Mouse (Mus musculus) urinary bladder, adult 2 months (tissue): ENCODE data around the gene Adamtsl1. TPM values are rescaled to one million over a fixed set of nuclear protein-coding genes. Genes with fewer than 3 reads are reported as not detected.

ENCODE experiments used
- DNase-seq: peaks from one replicate; pipeline ENCODE4 v3.0.0; 2022; ENCODE audit warnings: low spot score
- polyA plus RNA-seq: library from polyadenylated mRNA; depleted of rRNA; stranded (reverse); fragments of >200 nt; gene quantifications from 2 replicates; pipeline ENCODE4 v1.2.3, GENCODE M21; 2012

Adamtsl1 gene
- polyA plus RNA-seq, 1 experiment: 30.5 TPM

DNA sequence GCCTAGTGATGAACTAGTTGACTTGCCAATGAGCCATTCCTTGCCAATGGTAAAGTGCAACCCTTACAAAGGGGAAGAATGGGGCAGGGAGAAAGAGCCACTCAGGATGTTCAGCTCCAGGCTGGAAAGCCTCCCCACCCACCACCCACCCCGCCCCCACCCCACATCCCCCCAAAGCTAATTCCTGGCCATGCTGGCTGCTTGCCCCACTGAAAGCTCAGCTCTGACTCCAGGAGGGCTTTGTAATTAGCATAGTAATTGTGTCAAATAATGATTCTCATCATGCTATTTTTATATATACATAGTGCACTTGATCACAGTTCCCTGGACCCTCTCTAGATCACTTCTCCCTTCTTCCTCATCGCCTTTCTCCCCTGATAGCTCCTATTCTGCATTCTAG, 798.4 kb downstream of the Adamtsl1 start:
- DNase-seq: no peak

DNA sequence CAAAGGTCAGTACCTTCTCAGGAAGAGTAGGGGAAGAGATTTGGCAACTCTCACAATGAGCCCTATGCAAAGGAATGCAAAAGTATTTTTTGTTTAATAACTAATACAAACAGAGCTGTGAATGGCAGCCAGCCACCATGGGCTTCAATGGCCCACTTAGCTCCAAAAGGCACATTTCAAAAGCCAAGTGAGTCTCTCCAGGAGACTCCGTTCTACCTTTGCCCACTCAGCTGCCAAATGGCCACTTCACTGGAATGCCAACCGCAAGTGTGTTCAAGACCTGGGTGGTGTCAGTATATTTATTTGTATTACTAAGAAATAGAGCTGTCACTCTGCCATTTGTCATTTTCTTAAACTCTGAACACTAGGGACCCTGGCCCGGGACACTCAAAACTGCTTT, 800.5 kb downstream of the Adamtsl1 start:
- no peak for DNase-seq

DNA sequence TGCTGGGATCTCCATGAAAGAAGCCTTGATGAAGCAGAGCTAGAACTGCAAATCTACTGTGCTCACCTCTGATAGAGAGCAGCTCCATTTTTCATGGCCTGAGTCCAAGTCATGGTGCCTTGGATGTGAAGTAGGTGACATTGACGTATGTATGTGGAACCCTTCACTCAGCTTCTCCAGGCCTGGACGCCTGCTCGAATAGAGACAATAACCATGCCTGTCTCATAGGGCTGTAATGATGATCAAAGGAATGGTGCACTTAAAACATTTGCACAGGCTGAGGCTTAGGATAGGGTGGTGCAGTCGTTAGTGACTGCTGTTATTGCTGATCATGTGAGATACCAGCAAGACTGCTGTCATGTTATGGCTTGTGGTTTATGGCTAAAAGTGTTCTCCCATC, 801.1 kb downstream of the Adamtsl1 start:
- no peak for DNase-seq

DNA sequence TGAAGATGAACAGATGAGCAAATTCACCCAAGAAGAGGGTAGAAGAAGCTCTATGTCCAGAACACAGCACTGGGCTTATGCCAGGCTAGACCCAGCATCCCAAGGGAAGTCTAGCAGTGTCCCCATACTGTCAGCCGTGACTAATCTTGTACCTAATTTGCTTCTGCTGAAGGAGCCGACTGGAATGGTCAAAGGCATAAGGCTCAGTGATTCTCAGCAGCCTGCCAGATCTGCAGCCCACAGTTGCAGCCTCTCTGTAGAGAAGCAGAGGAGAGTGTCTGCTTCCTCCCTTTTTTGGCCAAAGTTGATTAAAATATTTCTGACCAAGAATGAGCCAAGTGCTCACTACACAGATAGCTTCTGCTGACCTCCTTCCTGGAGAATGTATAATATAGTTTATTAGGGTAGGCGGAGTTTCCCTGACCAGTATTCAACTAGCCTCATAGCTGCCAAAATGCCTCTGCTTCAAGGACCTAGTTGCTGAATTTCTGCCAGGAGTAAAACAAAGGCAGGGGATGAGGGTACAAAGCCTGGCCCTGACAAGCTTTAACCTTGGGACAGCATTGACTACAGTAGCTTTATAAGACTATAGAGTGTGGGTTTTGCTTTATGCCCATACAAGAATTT, 804.1 kb downstream of the Adamtsl1 start:
- no peak for DNase-seq

DNA sequence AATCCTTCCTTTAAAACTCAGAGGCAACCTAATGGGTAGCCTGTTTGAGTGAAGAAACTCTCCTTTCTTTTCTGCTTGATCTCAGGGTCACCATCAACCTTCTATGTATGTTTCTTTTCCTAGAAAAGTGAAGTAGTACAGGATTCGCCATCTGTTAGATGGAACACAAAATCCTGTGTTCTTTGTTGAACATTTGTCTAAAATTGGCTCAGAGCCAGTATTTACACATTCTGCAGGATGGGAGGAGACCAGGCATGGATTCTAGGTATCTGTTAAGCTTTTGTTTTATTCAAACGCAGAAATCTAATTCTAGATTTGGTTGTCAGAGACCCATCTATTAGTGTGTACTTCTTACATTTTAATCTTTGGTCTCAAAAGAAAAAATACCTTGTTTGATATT, 811.4 kb downstream of the Adamtsl1 start:
- DNase-seq: no peak

DNA sequence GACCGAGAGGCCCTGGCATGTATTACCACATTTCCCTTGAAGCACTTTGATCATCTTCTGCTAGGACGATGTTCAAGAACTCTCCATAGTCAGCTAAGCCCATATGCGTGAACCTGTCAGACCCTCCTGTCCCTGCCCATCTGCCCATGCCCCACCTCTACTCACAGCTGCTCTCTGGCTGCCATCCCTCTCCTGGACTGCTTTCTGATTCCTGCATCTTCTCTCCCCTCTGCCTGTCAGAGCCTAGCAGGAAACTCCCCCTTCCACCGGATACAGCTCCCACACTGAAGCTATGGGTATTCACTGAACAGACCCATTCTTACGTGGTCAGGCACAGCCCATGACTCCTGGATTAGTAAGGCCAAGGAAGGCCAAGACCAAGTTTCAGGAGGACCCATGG, 812.0 kb downstream of the Adamtsl1 start:
- no peak for DNase-seq

DNA sequence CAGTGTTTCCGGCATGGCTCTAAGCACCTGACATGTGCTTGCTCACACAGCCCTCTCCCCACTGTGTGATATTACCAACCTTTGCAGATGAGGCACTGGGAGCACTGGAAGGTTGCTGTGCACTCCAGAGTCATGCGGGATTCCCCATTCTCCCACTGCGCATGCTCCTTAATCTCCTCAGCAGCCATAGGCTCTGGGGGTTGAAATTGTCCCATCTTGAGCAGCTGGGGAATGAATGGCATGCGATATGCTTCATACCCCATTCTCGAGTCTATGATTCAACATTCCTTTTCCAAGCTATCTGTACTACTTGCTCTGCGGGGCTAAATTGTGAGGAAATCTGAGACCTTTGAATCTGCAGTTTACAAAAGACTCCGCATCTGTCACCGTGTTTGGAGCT, 812.7 kb downstream of the Adamtsl1 start:
- no peak for DNase-seq

DNA sequence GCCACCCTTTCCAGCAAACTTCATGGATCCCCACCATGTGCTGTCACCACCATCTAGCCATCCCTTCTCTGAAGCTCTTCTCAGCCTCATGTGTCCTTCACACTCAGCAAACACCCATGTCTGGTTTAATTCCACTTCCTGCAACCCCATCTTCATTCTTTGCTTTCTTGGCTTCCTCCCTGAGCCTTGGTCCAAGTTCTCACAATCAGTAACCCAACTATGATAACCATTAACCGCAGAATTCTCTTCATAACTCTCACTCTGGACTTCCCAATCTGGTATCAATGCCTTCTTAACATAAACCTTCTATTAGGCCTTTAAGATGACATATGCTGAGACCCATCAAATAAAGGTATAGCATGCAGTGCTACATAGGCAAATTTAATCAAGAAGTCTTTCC, 815.5 kb downstream of the Adamtsl1 start:
- no peak for DNase-seq

DNA sequence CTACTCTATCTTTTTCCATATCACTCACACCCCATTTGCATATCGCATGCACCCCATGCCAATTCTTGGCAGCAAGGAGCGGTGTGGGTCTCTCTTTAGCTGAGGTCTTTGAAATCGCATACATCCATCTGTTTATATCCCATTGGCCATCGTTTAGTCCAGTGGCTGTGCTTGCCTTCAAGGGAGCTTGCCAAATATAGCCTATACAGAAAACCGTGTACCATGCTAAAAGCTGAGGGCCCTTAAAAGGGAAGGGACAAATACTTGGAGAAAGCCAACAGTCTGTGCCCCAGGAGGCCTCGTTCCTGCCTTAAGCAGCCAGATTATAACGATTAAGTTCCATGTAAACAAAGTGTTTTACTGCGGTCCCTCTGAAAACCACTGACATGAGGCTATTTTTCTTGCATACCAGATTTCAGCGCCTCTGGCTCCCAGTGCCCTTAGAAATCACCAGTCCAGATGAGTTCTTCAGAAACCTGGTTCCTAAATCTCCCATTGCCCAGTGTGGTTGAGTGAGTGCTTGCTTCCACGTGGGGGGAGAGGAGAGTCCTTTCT, 822.0 kb downstream of the Adamtsl1 start:
- no peak for DNase-seq

DNA sequence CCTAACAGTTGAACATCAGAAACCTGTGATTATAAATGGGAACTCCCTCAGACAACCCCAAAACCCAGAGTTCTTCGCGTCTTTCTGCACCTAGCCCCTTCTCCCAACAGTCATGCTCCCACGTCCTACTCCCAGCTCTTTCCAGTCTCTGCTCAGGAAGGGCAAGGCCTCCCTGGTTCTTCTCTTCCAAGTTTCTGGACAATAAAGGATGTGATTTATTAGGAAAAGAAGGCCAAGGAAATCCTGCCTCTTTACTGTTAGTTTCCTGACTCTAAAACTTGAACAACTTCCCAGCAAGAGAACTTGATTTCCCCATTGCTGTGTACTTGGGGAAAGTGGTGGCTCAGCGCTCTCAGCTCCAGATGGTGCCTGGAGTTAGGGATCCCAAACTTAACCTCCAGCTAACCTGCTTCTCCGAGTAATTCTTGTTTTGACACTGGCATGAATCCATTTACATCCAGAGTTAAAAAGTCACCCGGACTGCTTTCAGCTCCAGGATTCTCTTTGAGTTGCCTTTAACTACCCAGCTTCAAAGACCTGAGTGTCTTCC, 823.3 kb downstream of the Adamtsl1 start:
- DNase-seq: no peak

DNA sequence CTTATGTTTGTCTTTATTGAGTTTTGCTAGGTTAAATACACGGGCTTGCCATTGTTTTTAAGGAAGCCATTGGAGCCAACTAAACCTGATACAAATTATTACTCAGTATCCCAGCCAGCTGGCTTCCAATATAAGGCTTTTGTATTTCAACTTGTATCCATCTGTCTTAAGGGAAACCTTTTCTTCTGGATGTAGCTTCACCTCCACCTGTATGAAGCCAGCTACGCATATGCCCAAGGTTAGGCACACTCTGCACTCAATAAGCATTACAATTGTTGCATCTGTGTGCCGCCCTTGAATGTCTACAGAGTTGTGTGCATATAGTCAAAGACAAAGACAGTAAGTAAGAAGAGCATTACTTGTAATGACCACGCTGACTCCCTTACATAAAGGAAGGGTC, 835.4 kb downstream of the Adamtsl1 start:
- DNase-seq: no peak

DNA sequence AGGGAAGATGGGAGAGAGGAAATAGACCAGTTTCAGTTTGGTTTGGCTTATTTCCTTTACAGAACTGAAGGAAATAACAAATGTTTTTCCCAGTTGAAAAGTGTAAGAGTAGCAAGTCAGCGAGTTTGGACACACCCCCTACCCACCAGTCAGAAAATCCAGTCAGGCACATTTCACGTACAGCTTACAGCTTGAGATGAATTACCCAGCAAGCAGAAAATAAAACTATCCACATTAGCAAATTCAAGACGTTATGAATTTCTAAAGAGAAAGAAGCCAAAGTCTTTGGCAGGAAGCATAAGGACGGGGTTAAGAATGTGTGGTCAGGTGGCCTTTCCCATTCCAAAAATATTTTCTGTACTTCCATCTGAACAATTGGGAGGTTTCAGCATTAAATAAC, 838.1 kb downstream of the Adamtsl1 start:
- DNase-seq: no peak

DNA sequence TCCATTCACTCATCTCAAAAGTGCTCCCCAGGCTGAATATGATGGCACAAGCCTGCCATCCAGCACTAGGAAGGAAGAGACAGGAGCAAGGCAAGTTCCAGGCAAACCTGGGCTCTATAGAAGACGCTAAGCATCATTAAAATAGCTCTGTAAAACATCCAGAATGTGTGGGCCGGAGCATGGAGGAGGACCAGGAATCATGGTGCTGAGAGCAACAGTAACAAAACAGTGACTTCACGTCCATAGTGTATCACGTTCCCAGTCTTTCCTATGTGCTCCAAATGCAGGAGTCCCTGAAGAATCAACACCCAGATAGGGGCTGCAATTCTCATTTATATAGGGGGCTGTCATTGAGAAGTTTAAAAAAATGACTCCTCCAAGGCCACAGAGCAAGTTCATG, 839.6 kb downstream of the Adamtsl1 start:
- DNase-seq: no peak

DNA sequence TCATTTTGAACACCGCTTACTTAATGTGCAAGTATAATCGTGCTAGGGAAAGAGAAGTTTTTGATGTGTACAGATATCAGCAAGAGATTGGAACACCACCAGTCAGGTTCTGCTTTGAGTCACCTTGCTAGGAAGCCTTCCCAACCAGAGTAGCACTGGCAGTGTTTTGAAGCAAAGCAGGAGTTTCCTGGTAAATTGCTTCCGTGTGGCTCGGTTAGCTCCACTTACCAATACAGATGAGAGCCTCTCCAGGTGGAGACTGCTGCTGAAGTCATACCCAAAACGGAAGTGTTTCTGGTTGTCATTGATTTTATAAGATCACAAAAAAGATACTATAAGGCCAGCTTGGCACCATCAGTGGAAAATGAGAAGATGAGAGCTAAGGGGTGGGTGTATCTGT, 845.4 kb downstream of the Adamtsl1 start:
- DNase-seq: no peak

DNA sequence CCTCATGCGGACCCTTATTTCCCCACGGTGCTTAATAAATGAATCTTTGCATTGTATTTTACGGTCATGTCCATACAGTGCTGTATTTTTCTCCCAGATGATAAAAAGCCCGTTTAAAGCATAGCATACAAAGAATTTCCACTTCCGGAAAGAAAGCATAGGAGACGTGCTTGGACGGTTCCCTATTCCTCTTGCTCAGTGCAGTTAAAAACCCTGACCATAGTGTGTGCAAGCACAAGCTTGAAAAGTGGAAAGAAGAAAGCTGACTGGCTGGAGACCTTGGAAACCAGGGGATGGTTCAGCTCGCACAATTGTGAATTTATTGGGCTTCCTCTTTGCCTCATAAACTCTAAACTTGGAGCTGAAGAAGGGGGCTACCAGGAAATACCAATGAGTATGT, 855.1 kb downstream of the Adamtsl1 start:
- no peak for DNase-seq

DNA sequence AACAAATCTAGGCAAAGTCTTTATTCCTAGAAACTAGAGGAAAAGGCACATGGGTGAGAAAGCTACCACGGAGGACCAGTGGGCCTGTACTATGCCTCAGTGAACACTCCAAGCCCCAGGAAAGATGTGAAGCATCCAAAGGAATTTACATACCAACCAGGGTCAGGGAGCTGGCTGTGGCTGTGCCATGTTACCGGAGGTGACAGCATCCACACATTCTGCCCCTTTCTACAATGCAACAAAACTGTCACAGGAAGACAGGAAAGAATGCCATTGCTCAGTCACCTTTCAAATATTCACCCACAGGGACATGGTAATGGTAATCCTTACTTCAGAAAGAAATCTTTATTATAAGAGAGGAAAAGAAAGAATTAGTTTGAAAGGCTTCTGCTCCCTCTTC, 859.2 kb downstream of the Adamtsl1 start:
- DNase-seq: no peak

DNA sequence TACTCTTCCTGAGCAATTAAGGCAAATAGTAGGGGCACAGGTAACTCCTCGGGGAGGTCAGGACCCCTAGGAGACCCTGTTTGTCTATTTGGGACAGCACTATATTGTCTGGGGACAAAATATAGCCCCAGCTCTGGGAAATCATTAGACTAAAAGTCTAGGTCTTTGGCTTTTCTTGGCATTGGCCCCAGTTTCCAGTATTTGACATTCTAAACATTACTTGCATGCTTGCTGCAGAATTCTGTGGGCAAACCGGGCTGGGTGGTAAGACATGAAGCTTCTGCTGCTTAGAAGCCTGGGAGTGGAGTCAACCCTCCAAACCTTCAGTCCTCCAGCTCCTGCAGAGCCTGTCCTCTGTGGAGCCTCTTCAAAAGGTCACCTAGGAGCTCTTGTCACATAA, 869.2 kb downstream of the Adamtsl1 start:
- DNase-seq: no peak

DNA sequence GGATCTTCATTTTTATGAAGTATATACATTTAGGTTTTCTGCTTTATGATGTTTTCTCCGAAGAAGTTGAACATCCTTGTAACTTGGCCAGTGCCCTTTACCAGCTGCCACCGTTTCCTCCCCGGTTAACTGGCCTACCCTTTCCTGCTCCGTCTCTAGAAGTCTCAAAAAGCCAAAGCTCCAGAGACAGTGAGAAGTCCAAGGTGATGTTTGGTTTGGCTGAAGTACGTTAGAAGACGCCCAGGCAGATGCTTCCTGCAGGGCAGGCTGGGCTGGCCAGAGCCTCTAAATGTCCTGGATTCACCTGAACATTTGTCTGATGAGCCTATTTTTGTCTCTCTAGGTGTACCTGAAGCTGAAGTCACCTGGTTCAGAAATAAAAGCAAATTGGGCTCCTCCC, 871.1 kb downstream of the Adamtsl1 start:
- no peak for DNase-seq

DNA sequence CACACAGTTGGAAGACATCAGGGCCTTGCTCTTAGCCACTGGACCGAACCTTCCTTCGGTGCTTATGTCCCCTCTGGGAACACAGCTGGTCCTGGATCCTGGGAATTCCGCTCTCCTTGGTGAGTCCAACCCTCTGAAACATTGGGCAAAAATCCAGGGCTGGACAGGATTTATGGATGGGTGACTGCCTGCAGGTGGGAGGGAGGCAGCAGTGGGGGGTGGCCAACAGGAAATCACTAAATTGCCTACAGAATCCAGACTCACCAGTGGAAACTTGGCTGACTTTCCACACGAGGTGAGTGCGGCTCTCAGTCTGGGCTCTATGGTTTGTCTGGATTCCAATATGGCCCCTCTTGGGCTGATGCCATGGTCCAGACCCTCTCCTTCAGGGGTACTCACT, 874.5 kb downstream of the Adamtsl1 start:
- no peak for DNase-seq

DNA sequence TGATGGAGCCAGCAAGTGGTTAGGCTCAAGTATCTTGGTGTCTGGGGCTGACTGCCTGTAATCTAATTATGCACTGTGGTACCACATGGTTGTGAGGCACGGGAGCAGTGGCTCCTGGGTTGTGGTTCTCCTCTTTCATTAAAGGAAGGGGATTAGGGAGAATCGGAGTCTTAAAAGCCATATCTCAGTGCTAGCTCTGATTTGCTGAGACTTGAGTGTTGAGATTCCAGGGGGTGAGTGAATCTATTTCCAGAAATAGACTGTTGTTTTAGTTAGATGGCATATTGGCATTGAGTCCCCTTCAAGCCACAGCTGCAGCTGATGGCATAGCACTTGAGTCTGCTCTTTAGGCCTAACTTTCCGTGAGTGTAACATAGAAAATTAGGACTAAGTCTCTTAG, 877.2 kb downstream of the Adamtsl1 start:
- no peak for DNase-seq

DNA sequence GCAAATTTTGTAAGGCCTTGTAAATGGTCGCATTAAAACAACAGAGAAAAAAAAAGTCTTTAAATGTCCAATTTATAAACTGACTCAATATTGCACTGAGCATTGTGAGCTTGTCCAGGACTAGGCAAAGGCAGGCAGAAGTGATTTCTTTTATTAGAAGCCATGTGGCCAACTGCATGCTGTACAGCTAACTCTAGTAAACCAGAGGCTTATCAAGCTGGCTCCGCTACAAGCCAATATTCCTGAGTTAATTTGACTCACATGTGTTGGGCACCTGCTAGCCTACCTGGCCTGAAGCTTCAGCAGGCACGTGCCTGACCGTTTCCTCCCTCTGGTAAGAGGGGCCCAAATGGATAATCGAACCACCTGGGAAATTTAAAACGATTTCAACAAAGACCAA, 881.7 kb downstream of the Adamtsl1 start:
- no peak for DNase-seq

DNA sequence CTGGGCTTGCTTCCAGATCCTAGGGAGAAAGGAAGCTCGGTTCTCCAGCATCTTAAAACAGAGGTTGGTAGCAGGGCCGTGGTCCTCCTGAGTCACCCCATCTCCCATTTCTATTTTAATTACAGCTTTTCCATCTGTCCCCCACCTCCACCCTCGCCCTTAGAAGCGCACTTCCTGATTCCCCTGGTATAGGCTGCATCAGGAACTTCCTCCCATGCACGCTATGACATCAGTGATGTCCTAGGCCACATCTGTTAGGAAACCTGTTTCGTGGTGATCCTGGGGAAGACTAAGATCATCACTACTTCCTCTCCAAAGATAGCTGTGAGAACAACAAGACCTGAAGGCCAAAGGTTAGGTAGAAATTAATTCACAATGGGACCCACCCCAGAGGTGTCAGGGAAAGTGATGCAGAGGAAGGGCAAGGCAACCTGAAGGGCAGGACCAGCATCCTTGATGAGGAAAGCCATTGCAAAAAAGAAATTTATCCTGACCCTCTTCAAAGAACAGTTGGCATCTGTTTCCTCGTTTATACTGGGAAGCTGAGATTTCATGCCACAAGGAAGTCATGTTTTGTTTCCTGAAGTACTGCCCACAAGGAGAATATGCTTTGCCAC, 882.8 kb downstream of the Adamtsl1 start:
- no peak for DNase-seq

DNA sequence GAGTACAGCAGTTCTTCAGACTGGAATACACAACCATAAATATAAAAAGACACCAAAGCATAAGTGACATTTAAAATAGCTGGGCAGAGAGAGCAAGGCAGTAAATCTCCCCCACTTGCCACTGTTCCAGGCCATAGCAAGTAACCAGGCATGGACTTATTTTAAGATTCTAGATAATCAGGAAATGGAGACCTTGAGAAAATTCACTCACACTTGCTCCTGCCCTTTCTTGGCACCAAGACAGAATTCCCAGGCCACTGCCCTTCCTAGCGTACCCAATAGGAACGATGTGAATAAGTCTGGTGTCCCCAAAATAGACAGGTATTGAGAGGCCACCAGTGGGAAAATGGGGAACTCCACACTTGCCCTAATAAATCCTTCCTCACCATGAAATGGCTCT, 883.5 kb downstream of the Adamtsl1 start:
- DNase-seq: no peak

DNA sequence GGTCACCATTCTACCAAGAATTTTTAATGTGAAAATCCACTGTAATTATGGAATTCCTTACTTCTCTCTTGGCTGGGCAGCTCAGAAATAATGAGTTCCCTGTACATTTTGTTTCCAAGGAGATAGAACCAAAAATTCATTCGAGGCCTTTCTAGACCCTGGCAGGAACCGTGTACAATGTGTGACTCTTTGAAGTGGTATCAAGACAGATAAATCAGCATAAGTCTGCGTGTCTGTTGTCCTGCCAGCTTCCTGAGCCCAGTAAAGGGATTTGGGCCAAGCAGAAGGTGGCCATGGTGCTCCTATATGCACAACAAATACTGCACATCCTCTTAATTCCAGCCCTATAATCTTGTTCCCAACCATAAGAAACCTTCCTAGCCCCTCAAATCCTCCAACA, 887.1 kb downstream of the Adamtsl1 start:
- DNase-seq: no peak
